Mouse (Mus musculus) adrenal gland, postnatal 36 days (tissue): ENCODE results near the gene Tac2. TPM values are rescaled to one million over a fixed set of nuclear protein-coding genes. Genes with fewer than 3 reads are reported as not detected.

Experiments
- DNase-seq, 2 experiments: peaks; one replicate each; pipeline ENCODE4 v3.0.0; 2021; ENCODE audit warnings: mixed read lengths in 1 of 2
- total RNA-seq, 2 experiments: library from RNA; stranded (reverse); gene quantifications; 2 replicates each; pipeline ENCODE4 v1.2.3; 2021

Tac2 gene
- total RNA-seq, 2 experiments from 2014 or later: 0.43 TPM; not detected in 1

- DNase-seq: no peak
These were observed 858 bp downstream of the Tac2 start for GRCm38 (mm10) chr10:127725136-127725535.

DNA sequence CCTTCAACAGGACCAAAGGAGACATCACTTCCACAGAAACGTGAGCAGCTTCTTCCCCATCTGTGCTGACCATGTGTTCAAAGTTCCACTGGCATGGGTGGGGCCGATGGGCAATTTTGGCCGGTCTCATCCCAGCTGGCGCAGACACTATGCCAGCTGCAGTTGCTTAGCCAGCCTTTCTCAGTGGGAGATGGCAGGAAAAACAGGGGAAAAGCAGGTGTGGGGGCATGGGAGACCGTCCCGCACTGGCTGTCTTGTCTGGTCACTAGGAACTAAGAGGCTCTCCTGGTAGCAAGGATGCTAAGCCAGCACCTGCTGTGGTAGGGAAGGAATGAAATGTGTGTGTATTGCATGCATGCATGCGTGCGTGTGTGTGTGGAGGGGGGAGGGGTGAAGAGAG, 4.2 kb downstream of the Tac2 start:
- DNase-seq: no peak

- DNase-seq: no peak
These were observed 6.1 kb downstream of the Tac2 start for GRCm38 (mm10) chr10:127730285-127730932.

DNA sequence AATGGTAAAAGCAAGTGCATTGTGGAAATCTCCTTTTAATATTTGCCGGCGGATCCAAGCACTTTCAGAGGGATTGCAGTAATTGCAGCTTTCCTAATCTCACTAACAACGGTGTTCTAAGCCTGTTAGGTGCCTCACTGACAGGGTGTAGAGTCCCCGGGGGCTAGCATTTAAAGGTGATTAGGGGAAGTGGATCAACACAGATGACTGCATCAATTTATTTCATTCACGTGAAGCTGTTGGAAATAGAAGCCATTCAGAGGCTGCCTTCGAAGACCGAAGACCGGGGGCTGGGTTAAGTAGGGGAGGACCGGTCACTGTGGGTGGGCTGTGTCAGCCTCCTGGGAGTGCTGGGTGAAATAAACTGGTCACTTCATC, 6.6 kb downstream of the Tac2 start:
- DNase-seq: no peak

DNA sequence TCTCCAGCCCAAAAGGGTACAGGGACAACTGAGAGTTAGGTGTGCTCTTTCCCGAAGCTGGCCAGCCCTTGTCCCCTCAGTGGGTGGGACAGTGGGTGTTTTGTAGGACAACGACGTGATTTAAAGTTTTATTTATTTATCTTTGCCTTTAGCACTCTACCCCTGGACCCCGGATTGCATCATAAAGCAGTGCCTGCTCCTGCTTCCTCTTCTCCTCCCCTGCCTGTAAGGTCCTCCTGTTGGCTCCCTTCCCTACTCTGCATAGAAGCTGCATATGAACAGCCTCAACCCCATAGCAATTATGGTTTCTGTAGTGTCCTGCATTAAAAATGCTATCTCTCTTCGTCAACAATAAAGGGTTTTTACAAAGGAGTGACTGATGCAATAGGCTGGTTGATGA, 7.1 kb downstream of the Tac2 start:
- DNase-seq: no peak

- peak; percentile 32 to 51 for DNase-seq
These were observed 10.2 kb downstream of the Tac2 start for GRCm38 (mm10) chr10:127734434-127734833.

- no peak for DNase-seq
These were observed 12.0 kb downstream of the Tac2 start for GRCm38 (mm10) chr10:127736266-127736665.

GRCm38 (mm10) chr10:127736916-127737315, 12.6 kb downstream of the Tac2 start:
- DNase-seq: no peak

DNA sequence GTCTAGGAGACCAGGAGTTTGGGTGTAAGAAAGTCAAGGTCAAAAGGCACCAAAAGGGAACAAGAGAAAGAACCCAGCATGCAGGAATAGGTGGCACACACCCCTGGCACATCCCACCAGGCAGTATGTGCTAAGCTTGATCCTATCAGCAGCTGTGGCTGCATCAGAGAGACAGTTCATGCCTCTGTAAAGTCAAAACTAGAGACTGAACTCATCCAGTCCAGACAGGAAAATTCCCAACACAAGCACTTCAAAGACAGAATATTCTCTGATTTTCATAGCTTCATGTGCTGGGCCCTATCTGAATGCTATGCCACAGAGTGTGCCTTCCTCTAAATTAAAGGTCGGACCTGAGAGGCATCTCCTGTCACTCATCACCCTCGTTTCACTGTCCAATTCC, 13.3 kb downstream of the Tac2 start:
- no peak for DNase-seq

GRCm38 (mm10) chr10:127738151-127738882, 14.0 kb downstream of the Tac2 start:
- DNase-seq: peak; percentile 41 to 68

DNA sequence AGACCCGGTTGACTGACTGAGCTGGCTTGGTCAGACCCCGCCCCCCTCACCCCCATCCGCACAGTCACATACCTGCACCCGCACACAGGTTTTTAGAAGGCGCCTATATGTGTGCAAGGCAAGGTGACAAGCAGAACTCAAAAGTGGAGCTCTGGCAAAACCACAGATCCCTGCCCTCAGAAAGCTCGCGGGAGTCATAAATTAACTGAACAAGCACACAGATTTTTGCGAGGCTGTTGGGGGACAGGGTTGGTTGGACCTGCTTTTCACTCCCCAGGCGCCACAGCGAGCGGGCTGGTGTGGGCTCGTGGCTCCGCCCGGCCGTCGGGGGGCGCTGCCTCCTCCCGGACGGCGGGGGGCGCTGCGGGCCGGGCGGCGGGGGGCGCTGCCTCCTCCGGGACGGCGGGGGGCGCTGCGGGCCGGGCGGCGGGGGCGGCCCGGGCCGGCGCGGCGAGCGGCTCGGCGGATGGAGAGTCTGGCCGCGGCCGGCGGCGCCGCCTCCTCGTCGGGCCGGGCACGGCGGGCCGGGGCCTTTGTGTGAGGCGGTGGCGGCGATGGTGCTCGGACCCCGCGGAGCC, 14.9 kb downstream of the Tac2 start, which contains the start of gene Zbtb39:
Zbtb39 (plus strand) TSS at position 456 of the 578 bp plus-strand sequence.
- peak; percentile 89 to 94 for DNase-seq

GRCm38 (mm10) chr10:127739661-127740161, 15.4 kb downstream of the Tac2 start:
- DNase-seq: peak in 1 of 2 experiments; percentile 40

DNA sequence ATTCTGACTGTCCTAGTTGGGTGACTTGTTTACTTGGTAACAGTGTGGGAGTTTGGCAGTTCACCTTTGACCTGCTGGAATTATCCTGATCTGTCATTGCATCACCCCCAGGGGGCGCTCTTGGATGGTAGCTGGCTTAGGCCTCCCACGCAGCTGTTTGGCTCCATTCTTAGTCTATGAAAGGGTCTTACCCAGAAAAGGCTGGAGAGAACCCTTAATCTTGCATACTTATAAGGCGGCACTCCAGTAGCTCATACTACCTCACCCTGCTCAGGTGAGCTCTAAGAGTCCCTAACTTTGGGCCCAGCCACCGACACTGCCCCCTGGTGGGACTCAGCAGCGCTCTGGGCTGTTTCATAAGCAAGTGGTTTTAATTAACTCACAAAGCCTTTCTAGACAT, 20.4 kb downstream of the Tac2 start:
- DNase-seq: peak; percentile 67 to 86

GRCm38 (mm10) chr10:127745886-127746285, 21.6 kb downstream of the Tac2 start:
- no peak for DNase-seq

DNA sequence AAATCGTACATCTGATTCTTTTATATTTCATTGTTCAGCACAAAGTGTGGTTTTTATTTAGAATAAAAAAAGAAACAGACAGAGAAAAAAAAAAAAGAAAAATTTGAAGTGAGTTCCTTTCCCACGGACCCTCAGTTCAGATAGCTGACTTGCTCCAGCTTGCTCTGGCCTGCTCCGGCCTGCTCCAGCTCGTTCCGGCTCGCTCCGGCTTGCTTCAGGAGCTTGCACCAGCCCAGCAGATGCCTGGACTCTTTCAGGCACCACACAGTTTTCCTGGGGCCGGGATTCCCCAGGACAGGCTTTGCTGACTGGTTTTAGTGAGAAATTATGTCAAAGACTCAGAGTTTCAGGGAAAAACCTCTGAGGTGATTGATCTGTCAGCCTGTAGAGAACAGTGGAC, 23.0 kb downstream of the Tac2 start:
- DNase-seq: no peak

- peak; percentile 78 to 87 for DNase-seq
These were observed 24.8 kb downstream of the Tac2 start for GRCm38 (mm10) chr10:127748847-127749612.

- peak in 1 of 2 experiments; percentile 42 for DNase-seq
These were observed 26.0 kb downstream of the Tac2 start for GRCm38 (mm10) chr10:127750136-127750777.

GRCm38 (mm10) chr10:127751548-127751947, 27.3 kb downstream of the Tac2 start, which contains the start of gene Gpr182:
TSS of gene Gpr182 (minus strand) at chr10:127751732.
- peak; percentile 44 to 54 for DNase-seq

- peak; percentile 63 to 78 for DNase-seq
These were observed 30.4 kb downstream of the Tac2 start for GRCm38 (mm10) chr10:127754566-127755166.

- DNase-seq: no peak
These were observed 31.0 kb downstream of the Tac2 start for GRCm38 (mm10) chr10:127755246-127755645.

DNA sequence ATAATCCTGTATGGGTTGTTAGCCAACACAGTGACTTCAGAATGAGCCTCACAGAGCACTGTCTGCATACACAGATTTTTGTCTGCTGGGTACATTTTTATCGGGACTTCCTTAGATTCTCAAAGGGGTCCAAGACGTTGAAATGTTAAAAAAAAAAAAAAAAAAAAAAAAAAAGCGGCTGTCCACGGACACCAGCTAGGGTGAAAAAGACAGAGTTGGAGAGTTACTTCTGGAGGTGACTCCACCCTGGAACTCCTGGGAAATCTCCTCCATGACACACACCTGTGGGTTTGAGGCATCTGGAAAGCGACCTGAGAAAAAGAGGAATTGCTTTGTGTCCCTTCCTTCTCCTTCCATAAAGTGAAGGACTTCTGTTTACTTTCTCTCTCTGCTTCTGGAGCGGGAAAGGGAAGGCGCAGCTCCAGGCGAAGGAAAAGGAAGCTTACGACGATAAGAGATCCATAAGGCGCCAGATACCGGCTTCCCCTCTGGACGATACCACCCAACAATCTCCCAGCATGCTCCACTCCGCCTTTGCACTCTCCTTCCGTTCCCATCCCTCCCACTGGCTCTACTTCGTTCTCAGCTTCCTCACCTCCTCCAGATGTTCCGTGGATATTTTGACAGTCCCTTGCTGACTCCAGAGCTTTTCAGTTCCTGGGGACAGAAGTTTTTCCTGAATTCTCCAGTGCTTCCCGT, 31.6 kb downstream of the Tac2 start:
- DNase-seq: no peak
